Mouse (Mus musculus) bone marrow macrophage, adult 2 months (primary cell): Measurements from ENCODE around the gene Gtf2f1. TPM values are rescaled to one million over a fixed set of nuclear protein-coding genes. Genes with fewer than 3 reads are reported as not detected.

ENCODE experiments used
- H3K27ac ChIP-seq: 2 replicates; pipeline ENCODE4 v1.5.1; 2012; ENCODE audit warnings: low read depth, low read length; ENCODE audit not compliant: insufficient read depth
- H3K4me1 ChIP-seq: 2 replicates; pipeline ENCODE4 v1.6.1; 2012; ENCODE audit warnings: low read length; ENCODE audit not compliant: control insufficient read depth, insufficient read depth
- H3K4me3 ChIP-seq: 2 replicates; pipeline ENCODE4 v1.5.1; 2012; ENCODE audit warnings: mild to moderate bottlenecking, low read length, moderate library complexity; ENCODE audit not compliant: insufficient read depth
- CTCF ChIP-seq: IDR thresholded peaks from 2 replicates; pipeline ENCODE4 v1.5.1; 2012; ENCODE audit warnings: low read depth, mild to moderate bottlenecking, low read length, moderate library complexity
- POLR2A ChIP-seq: IDR thresholded peaks from 2 replicates; pipeline ENCODE4 v1.6.1; 2012; ENCODE audit warnings: mild to moderate bottlenecking, low read depth, low read length, borderline replicate concordance
- polyA plus RNA-seq: library from polyadenylated mRNA; stranded (reverse); fragments of >200 nt; gene quantifications from 2 replicates; pipeline ENCODE4 v1.2.4, GENCODE M21; 2012; ENCODE audit not compliant: missing spikeins, insufficient read depth, insufficient read length

The Gtf2f1 gene
- polyA plus RNA-seq, 1 experiment: 57.7 TPM

GRCm38 (mm10) chr17:56990115-56990746 is 20.9 kb downstream of the Gtf2f1 start, which contains the start of gene Clpp:
Gene Clpp, plus strand, starts transcription at chr17:56990305.
- TF ChIP-seq POLR2A: no peak; the same call in 1 of the 2 replicates
- TF ChIP-seq CTCF: no peak
- H3K27ac ChIP-seq: peak within 1 kb of the TSS; percentile 61
- peak within 1 kb of the TSS; percentile 99 for H3K4me3 ChIP-seq
- peaks cover 7% of the 10 kb centered on the region for H3K4me1 ChIP-seq

GRCm38 (mm10) chr17:56989467-56990114 is 21.5 kb downstream of the Gtf2f1 start:
- Histone ChIP-seq H3K27ac (peak overlapping the region; percentile 46; the same call in 1 of the 2 replicates), H3K4me3 (peak overlapping the region; percentile 99), H3K4me1 (peaks cover 7% of the 10 kb centered on the region)
- no peak for TF ChIP-seq CTCF
- TF ChIP-seq POLR2A: no peak

- no peak overlapping the region for H3K27ac ChIP-seq
- TF ChIP-seq CTCF (no peak), POLR2A (no peak)
- no peak overlapping the region for H3K4me3 ChIP-seq
- peaks cover 7% of the 10 kb centered on the region for H3K4me1 ChIP-seq
Measured at GRCm38 (mm10) chr17:56988921-56989430, 22.1 kb downstream of the Gtf2f1 start.

GRCm38 (mm10) chr17:56988441-56988840 is 22.6 kb downstream of the Gtf2f1 start:
- Histone ChIP-seq H3K4me1 (peaks cover 7% of the 10 kb centered on the region), H3K4me3 (no peak overlapping the region), H3K27ac (no peak overlapping the region)
- no peak for TF ChIP-seq POLR2A
- TF ChIP-seq CTCF: no peak

GRCm38 (mm10) chr17:56986105-56986805 is 24.8 kb downstream of the Gtf2f1 start:
- Histone ChIP-seq H3K27ac (no peak overlapping the region), H3K4me3 (no peak overlapping the region), H3K4me1 (peaks cover 4% of the 10 kb centered on the region)
- TF ChIP-seq CTCF: no peak
- no peak for TF ChIP-seq POLR2A

- TF ChIP-seq CTCF: no peak
- no peaks in the 10 kb centered on the region for H3K4me1 ChIP-seq
- no peak overlapping the region for H3K27ac ChIP-seq
- H3K4me3 ChIP-seq: no peak overlapping the region
Measured at GRCm38 (mm10) chr17:56985656-56986055, 25.4 kb downstream of the Gtf2f1 start.

- H3K4me3 ChIP-seq: no peak overlapping the region
- no peak overlapping the region for H3K27ac ChIP-seq
- H3K4me1 ChIP-seq: no peaks in the 10 kb centered on the region
- TF ChIP-seq CTCF (no peak), POLR2A (no peak)
Measured at GRCm38 (mm10) chr17:56984886-56985285, 26.2 kb downstream of the Gtf2f1 start.

GRCm38 (mm10) chr17:56982013-56982412 is 29.1 kb downstream of the Gtf2f1 start, which contains the start of gene Acer1:
Gene Acer1, minus strand, starts transcription at chr17:56982126.
- Histone ChIP-seq H3K4me3 (no peak within 1 kb of the TSS), H3K27ac (no peak within 1 kb of the TSS), H3K4me1 (no peaks in the 10 kb centered on the region)
- TF ChIP-seq POLR2A (no peak), CTCF (no peak)

- TF ChIP-seq POLR2A (no peak), CTCF (no peak)
- Histone ChIP-seq H3K4me3 (no peak overlapping the region), H3K27ac (no peak overlapping the region), H3K4me1 (no peaks in the 10 kb centered on the region)
Measured at GRCm38 (mm10) chr17:56981049-56981448, 30.0 kb downstream of the Gtf2f1 start.
